Mouse (Mus musculus): ENCODE data around the gene H2-T24. TPM values are rescaled to one million over a fixed set of nuclear protein-coding genes. Genes with fewer than 3 reads are reported as not detected.
"Not testable (repeated sequence)": the region's sequence is repeated elsewhere in the genome, so short reads cannot be mapped to it uniquely, and the experiment has no call there.

Gene H2-T24
- total and polyA plus RNA-seq, 3 experiments, result 14.1 to 25.9 TPM; not detected in 1

DNA sequence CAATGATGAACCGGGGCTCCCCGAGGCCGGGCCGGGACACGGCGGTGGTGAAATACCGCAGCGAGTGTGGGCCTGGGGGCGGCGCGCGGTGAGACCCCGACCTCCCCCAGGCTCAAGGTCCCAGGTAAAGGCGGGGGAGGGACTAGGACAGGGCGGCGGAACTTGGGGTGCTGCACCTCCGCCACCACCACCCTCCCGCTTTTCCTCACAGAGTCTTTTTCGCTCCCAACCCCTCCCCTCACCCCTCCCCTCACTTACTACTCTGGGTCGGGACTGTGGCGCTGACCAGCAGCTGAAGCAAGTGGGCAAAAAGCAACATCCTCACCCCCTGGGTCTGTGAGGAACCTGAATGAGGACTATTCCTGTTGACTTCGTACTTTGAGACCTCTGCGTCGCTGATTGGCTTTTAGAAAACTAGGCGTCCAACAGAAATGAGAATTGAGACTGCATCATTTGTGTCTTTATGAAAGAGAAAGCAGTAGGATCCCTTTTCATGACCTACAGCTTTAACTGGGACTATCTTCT lies 12.1 kb upstream of the H2-T24 start, which contains the start of gene H2-T23:
Gene H2-T23, minus strand, starts transcription at position 505 of the 525 bp plus-strand sequence.
- Histone ChIP-seq H3K79me2 (ENCODE audit: control insufficient read depth, insufficient read depth, low read length, poor library complexity) (peaks cover 19% of the 10 kb centered on the region), H3K4me3 (ENCODE audit: control insufficient read depth in 1 of 2, insufficient read depth in 1 of 2, low read depth in 2 of 2, low read length in 2 of 2) (peak within 1 kb of the TSS; percentile 63 to 89), H3K36me3 (ENCODE audit: control insufficient read depth in 1 of 2, insufficient read depth in 2 of 2, low read length in 2 of 2) (peaks cover 2 to 19% of the 10 kb centered on the region in 2 experiments; a peak in 3 of 4 replicates), H3K9ac (ENCODE audit: control insufficient read depth, low read depth, low read length, poor library complexity, severe bottlenecking) (peak within 1 kb of the TSS; percentile 57), H3K27ac (ENCODE audit: control insufficient read depth, low read depth, low read length) (peak within 1 kb of the TSS; percentile 47), H3K4me1 (ENCODE audit: control insufficient read depth in 1 of 2, insufficient read depth in 2 of 2, low read length in 2 of 2) (peaks cover 7 to 24% of the 10 kb centered on the region in 2 experiments; a peak in 3 of 4 replicates)
- peak; percentile 92 for DNase-seq (ENCODE audit: low read depth, low spot score)
- not testable (repeated sequence) for H3K27me3 ChIP-seq (ENCODE audit: control insufficient read depth in 1 of 2, insufficient read depth in 2 of 2, low read length in 2 of 2); H3K9me3 ChIP-seq (replicated peaks; ENCODE audit: insufficient read depth, low read length)
- TF ChIP-seq ETS1 (IDR thresholded peaks at IDR 0.05; ENCODE audit: low read depth, low read length) (peak; percentile 41; the same call in 1 of the 2 replicates), TBP (IDR thresholded peaks at IDR 0.05; ENCODE audit: low read depth, low read length) (peak; percentile 54; the same call in 1 of the 2 replicates), ELF1 (IDR thresholded peaks at IDR 0.05; ENCODE audit: low read depth, low read length) (0 out of 2 replicates have a peak, but pooled peaks have one; percentile 18), POLR2A (IDR thresholded peaks at IDR 0.05; ENCODE audit: control insufficient read depth in 1 of 2, insufficient read depth in 1 of 2, low read depth in 1 of 2, low read length in 2 of 2, poor library complexity in 1 of 2) (peak in 1 of 2 experiments; percentile 57; a peak in 2 of 4 replicates), POLR2AphosphoS2 (IDR thresholded peaks at IDR 0.05; ENCODE audit: low read length) (peak; percentile 53), CHD2 (IDR thresholded peaks at IDR 0.05; ENCODE audit: low read length) (peak; percentile 89), SIN3A (IDR thresholded peaks at IDR 0.05; ENCODE audit: low read length) (peak; percentile 80), MAX (IDR thresholded peaks at IDR 0.05; ENCODE audit: low read length) (0 out of 2 replicates have a peak, but pooled peaks have one; percentile 42), MAZ (IDR thresholded peaks at IDR 0.05; ENCODE audit: low read depth, low read length) (0 out of 2 replicates have a peak, but pooled peaks have one; percentile 29), MXI1 (IDR thresholded peaks at IDR 0.05; ENCODE audit: low read depth, low read length) (peak; percentile 80), HCFC1 (IDR thresholded peaks at IDR 0.05; ENCODE audit: low read depth, low read length) (0 out of 2 replicates have a peak, but pooled peaks have one; percentile 45), NELFE (IDR thresholded peaks at IDR 0.05; ENCODE audit: low read depth, low read length) (peak; percentile 49; the same call in 1 of the 2 replicates)

DNA sequence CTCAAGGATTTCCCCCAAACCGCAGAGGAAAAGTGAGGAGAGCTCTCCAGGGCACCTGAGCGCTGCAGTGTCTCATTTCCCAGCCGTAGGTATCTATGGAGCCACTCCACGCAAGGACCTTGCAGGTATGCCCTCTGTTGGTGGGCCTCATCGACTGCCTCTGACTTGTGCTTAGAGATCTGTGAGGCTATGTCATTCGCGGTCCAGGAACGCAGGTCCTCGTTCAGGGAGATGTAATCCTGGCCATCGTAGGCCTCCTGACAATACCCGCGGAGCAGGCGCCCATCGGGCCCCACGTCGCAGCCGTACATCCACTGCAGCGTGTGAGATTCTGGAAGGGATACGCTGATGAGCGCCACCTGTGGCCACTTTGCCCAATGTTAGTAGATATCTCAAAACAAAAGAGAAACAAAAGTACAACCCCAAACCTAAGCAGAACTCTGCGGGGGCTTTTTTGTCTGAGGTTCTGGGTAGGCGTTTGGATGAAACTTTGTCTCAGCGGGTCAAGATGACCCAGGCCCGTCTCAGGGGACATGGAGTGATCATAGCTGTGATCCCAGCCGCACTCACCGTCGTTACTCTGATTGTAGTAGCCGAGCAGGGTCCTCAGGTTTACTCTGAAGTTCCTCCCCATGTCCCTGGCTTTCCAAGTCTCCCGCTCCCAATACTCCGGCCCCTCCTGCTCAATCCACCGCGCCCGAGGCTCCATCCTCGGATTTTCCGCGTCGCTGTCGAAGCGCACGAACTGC lies 11.4 kb upstream of the H2-T24 start:
- Histone ChIP-seq H3K4me3 (ENCODE audit: control insufficient read depth in 1 of 2, insufficient read depth in 1 of 2, low read depth in 2 of 2, low read length in 2 of 2) (peak overlapping the region; percentile 63 to 89), H3K79me2 (ENCODE audit: control insufficient read depth, insufficient read depth, low read length, poor library complexity) (peaks cover 21% of the 10 kb centered on the region), H3K27ac (ENCODE audit: control insufficient read depth, low read depth, low read length) (peak overlapping the region; percentile 44), H3K36me3 (ENCODE audit: control insufficient read depth in 1 of 2, insufficient read depth in 2 of 2, low read length in 2 of 2) (peaks cover 2 to 19% of the 10 kb centered on the region in 2 experiments; a peak in 3 of 4 replicates), H3K9ac (ENCODE audit: control insufficient read depth, low read depth, low read length, poor library complexity, severe bottlenecking) (peak overlapping the region; percentile 57), H3K4me1 (ENCODE audit: control insufficient read depth in 1 of 2, insufficient read depth in 2 of 2, low read length in 2 of 2) (peaks cover 7 to 24% of the 10 kb centered on the region in 2 experiments; a peak in 3 of 4 replicates)
- not testable (repeated sequence) for H3K9me3 ChIP-seq (replicated peaks; ENCODE audit: insufficient read depth, low read length); H3K27me3 ChIP-seq (ENCODE audit: control insufficient read depth in 1 of 2, insufficient read depth in 2 of 2, low read length in 2 of 2)
- TF ChIP-seq CTCF (IDR thresholded peaks at IDR 0.05 in 2 of 3, conservative IDR thresholded peaks at IDR 0.05 in 1 of 3; ENCODE audit: control insufficient read depth in 1 of 3, insufficient read depth in 1 of 3, low read depth in 2 of 3, low read length in 3 of 3, poor library complexity in 1 of 3, severe bottlenecking in 1 of 3) (peak; percentile 16 to 56 (median 50)), GATA1 (IDR thresholded peaks at IDR 0.05; ENCODE audit: low read depth, low read length) (0 out of 2 replicates have a peak, but pooled peaks have one; percentile 5), SMC3 (IDR thresholded peaks at IDR 0.05; ENCODE audit: low read depth, low read length) (peak; percentile 30), SIN3A (IDR thresholded peaks at IDR 0.05; ENCODE audit: low read length) (peak; percentile 66), MXI1 (IDR thresholded peaks at IDR 0.05; ENCODE audit: low read depth, low read length) (peak; percentile 66), MYC (IDR thresholded peaks at IDR 0.05; ENCODE audit: low read depth, low read length) (peak; percentile 56; the same call in 1 of the 2 replicates), MAZ (IDR thresholded peaks at IDR 0.05; ENCODE audit: low read depth, low read length) (0 out of 2 replicates have a peak, but pooled peaks have one; percentile 26), ETS1 (IDR thresholded peaks at IDR 0.05; ENCODE audit: low read depth, low read length) (0 out of 2 replicates have a peak, but pooled peaks have one; percentile 38), HCFC1 (IDR thresholded peaks at IDR 0.05; ENCODE audit: low read depth, low read length) (0 out of 2 replicates have a peak, but pooled peaks have one; percentile 16)
- peak; percentile 62 for DNase-seq (ENCODE audit: low read depth, low spot score)

- Histone ChIP-seq H3K9ac (ENCODE audit: control insufficient read depth, low read depth, low read length, poor library complexity, severe bottlenecking) (peak overlapping the region; percentile 23), H3K4me1 (ENCODE audit: control insufficient read depth in 1 of 2, insufficient read depth in 2 of 2, low read length in 2 of 2) (peaks cover 7 to 24% of the 10 kb centered on the region in 2 experiments; a peak in 3 of 4 replicates), H3K27ac (ENCODE audit: control insufficient read depth, low read depth, low read length) (peak overlapping the region; percentile 8; the same call in 1 of the 2 replicates), H3K4me3 (ENCODE audit: control insufficient read depth in 1 of 2, insufficient read depth in 1 of 2, low read depth in 2 of 2, low read length in 2 of 2) (peak overlapping the region; percentile 63 to 89), H3K36me3 (ENCODE audit: control insufficient read depth in 1 of 2, insufficient read depth in 2 of 2, low read length in 2 of 2) (peaks cover 2 to 19% of the 10 kb centered on the region in 2 experiments; a peak in 3 of 4 replicates), H3K79me2 (ENCODE audit: control insufficient read depth, insufficient read depth, low read length, poor library complexity) (peaks cover 29% of the 10 kb centered on the region)
- not testable (repeated sequence) for H3K27me3 ChIP-seq (ENCODE audit: control insufficient read depth in 1 of 2, insufficient read depth in 2 of 2, low read length in 2 of 2); DNase-seq (ENCODE audit: low read depth, low spot score); H3K9me3 ChIP-seq (replicated peaks; ENCODE audit: insufficient read depth, low read length)
Measured at GRCm38 (mm10) chr17:36030703-36031582, 10.6 kb upstream of the H2-T24 start.

Data from MEL (cell line).